Comparison of ENCODE assay signal across 18 mouse cellular contexts in genomic region chr2:14237723-14238122, GRCm38 (mm10). TPM values are rescaled to one million over a fixed set of nuclear protein-coding genes. Genes with fewer than 3 reads are reported as not detected.
DNase-seq lines count a peak whose midpoint lies in the region; ATAC-seq and TF ChIP-seq lines count a peak whose summit lies in the region.
"Had no signal": no experiment of that assay in that cellular context is flagged by ENCODE, and none has a peak within 500 bp of the region (broad histone marks: within the 10 kb centered on the region; RNA-seq: fewer than 3 reads in every experiment).

No protein-coding gene starts in this region.

- H3K27me3 ChIP-seq in lung, embryonic 16.5 days (ENCODE audit: control insufficient read depth, insufficient read depth, low read depth, low read length): no peaks in the 10 kb centered on the region
- H3K27me3 ChIP-seq: midbrain, embryonic 12.5 days had no signal

- H3K9ac ChIP-seq in lung, embryonic 16.5 days (ENCODE audit: low read length): 0 out of 2 replicates have a peak overlapping the region, but pooled peaks have one; percentile 23
- H3K9ac ChIP-seq: midbrain, embryonic 12.5 days had no signal

- H3K4me1 ChIP-seq in lung, embryonic 16.5 days (replicated peaks; ENCODE audit: control insufficient read depth, insufficient read depth, low read length): peaks cover 7% of the 10 kb centered on the region; the same call in 1 of the 2 replicates
- H3K4me1 ChIP-seq in lung, adult 2 months (ENCODE audit: control insufficient read depth, insufficient read depth, low read length): peaks cover 6% of the 10 kb centered on the region
- H3K4me1 ChIP-seq: midbrain, embryonic 12.5 days had no signal

- H3K27ac ChIP-seq in gastrocnemius, adult 2 months: peak overlapping the region; percentile 76
- H3K27ac ChIP-seq in lung, embryonic 16.5 days (ENCODE audit: low read length): peak overlapping the region; percentile 55
- H3K27ac ChIP-seq: macrophage; midbrain, embryonic 12.5 days had no signal

- peak overlapping the region; percentile 65 for H3K4me3 ChIP-seq in gastrocnemius, adult 2 months
- H3K4me3 ChIP-seq in lung, embryonic 16.5 days (ENCODE audit: low read length): no peak overlapping the region
- no peak overlapping the region for H3K4me3 ChIP-seq in lung, adult 2 months (replicated peaks; ENCODE audit: extremely low read depth, low read depth, low read length)
- H3K4me3 ChIP-seq: erythroblast, embryonic 14.5 days; midbrain, embryonic 12.5 days had no signal

- H3K4me2 ChIP-seq in lung, embryonic 16.5 days (ENCODE audit: low read depth, low read length): peak overlapping the region; percentile 25
- H3K4me2 ChIP-seq: midbrain, embryonic 12.5 days had no signal

- TF ChIP-seq CTCF in gastrocnemius, adult 2 months (IDR thresholded peaks at IDR 0.05): no peak
- no peak for TF ChIP-seq CTCF in lung, adult 2 months (IDR thresholded peaks at IDR 0.05; ENCODE audit: insufficient read depth, low read length)

- H3K9me3 ChIP-seq in lung, embryonic 16.5 days (ENCODE audit: control insufficient read depth, low read length): no peaks in the 10 kb centered on the region
- H3K9me3 ChIP-seq: midbrain, embryonic 12.5 days had no signal

- no peak for TF ChIP-seq POLR2A in lung, adult 2 months (IDR thresholded peaks at IDR 0.05; ENCODE audit: borderline replicate concordance, extremely low read depth, low read depth, low read length)

- DNase-seq in gastrocnemius, adult 2 months: peak; percentile 53
- DNase-seq in gastrocnemius, adult 8-10 months (ENCODE audit: low spot score in 2 of 2): no peak
- no peak for DNase-seq in lung, adult 2 months
- DNase-seq in adipocyte (ENCODE audit: low spot score): peak; percentile 20
- peak; percentile 25 for DNase-seq in gastrocnemius, postnatal 14 days
- no peak for DNase-seq in heart, postnatal 25 days (ENCODE audit: low spot score)
- DNase-seq: cerebellum, adult 11 months; cerebellum, postnatal 36 days; heart, adult 18-20 months; kidney, adult 8-10 months; kidney, postnatal 4 days; liver; right cerebral cortex, postnatal 25 days; thymus, adult 18-20 months had no signal

- H3K36me3 ChIP-seq in lung, embryonic 16.5 days (ENCODE audit: control insufficient read depth, insufficient read depth, low read length): no peaks in the 10 kb centered on the region
- H3K36me3 ChIP-seq: midbrain, embryonic 12.5 days had no signal

- intact Hi-C loops in gastrocnemius, adult 2 months (cut with DNase I): no loop called here
- intact Hi-C loops in gastrocnemius, postnatal 14 days (cut with DNase I; ENCODE audit: low total_unique reads): no loop called here
- intact Hi-C loops in heart, postnatal 25 days (cut with DNase I): no loop called here

- ATAC-seq in lung, embryonic 16.5 days (ENCODE audit: low read depth): peak; percentile 77

- WGBS in lung, embryonic 16.5 days: 32% methylated on average over 4 of the region's 4 CpGs
- WGBS in lung, adult 2 months: 29% methylated on average over 4 of the region's 4 CpGs

RNA-seq across cellular contexts. Expression of gene Mrc1, which starts 8.5 kb away (rescaled TPM):
- 10 to 100 TPM in 1 of 2 experiments, 1 to 10 TPM in 1; 5.4 to 10.9 TPM for total RNA-seq in gastrocnemius, adult 2 months (2021)
- 1 to 10 TPM; 2.8 to 7.1 (median 4.1) TPM for total RNA-seq in gastrocnemius, adult 8-10 months (2022)
- polyA plus RNA-seq in lung, embryonic 16.5 days (2015; fragmentation: Nextera tagmentation; extraction: Ambion mirVana): 6.7 and 7.8 TPM in 2 replicates
- polyA plus RNA-seq in lung, adult 2 months (2012; rRNA removed): 5.0 and 9.6 TPM in 2 replicates
- total RNA-seq in gastrocnemius, postnatal 14 days (2021): 10 to 100 TPM; 25.7 to 26.4 TPM
- total RNA-seq in heart, postnatal 25 days (2021): 10 to 100 TPM; 17.5 to 20.0 TPM

Comparison
In these comparisons a context has a peak if more than half of its experiments do, and no peak if none do; other contexts are left out.
1. DNase-seq: peak in gastrocnemius, adult 2 months (single experiment), adipocyte (single experiment) and gastrocnemius, postnatal 14 days (single experiment); none in gastrocnemius, adult 8-10 months (0 of 2), lung, adult 2 months (single experiment) and heart, postnatal 25 days (single experiment).